Mouse (Mus musculus) embryonic facial prominence, embryonic 14.5 days (tissue): ENCODE data around the gene AI854703. TPM values are rescaled to one million over a fixed set of nuclear protein-coding genes. Genes with fewer than 3 reads are reported as not detected.

Experiments
- ATAC-seq: fragments of 200-750 bp; cut with Nextera tagmentation; 2 replicates; pipeline ENCODE4 v1.8.0; 2017; ENCODE audit warnings: low read depth, moderate number of reproducible peaks, moderate TSS enrichment
- DNase-seq: peaks from one replicate; pipeline ENCODE4 v3.0.0-alpha.2; 2015; ENCODE audit warnings: low spot score
- H3K27ac ChIP-seq: fragments of 300-500 bp; sonication (generic); replicated peaks from 2 replicates; pipeline ENCODE4 v1.5.1; 2014; ENCODE audit warnings: low read depth, mild to moderate bottlenecking, low read length, moderate library complexity
- H3K27me3 ChIP-seq: fragments of 300-500 bp; sonication (generic); replicated peaks from 2 replicates; pipeline ENCODE4 v1.6.1; 2014; ENCODE audit warnings: low read length; ENCODE audit not compliant: control insufficient read depth, insufficient read depth
- H3K36me3 ChIP-seq: fragments of 300-500 bp; sonication (generic); 2 replicates; pipeline ENCODE4 v1.6.1; 2014; ENCODE audit warnings: low read length, mixed read lengths; ENCODE audit not compliant: control insufficient read depth, insufficient read depth
- H3K4me1 ChIP-seq: fragments of 300-500 bp; sonication (generic); 2 replicates; pipeline ENCODE4 v1.6.1; 2014; ENCODE audit warnings: antibody characterized with exemption, low read length; ENCODE audit not compliant: control insufficient read depth, insufficient read depth
- H3K4me2 ChIP-seq: fragments of 300-500 bp; sonication (generic); 2 replicates; pipeline ENCODE4 v1.6.1; 2014; ENCODE audit warnings: low read depth, mild to moderate bottlenecking, low read length, moderate library complexity, mixed read lengths
- H3K4me3 ChIP-seq: fragments of 300-500 bp; sonication (generic); 2 replicates; pipeline ENCODE4 v1.5.1; 2014; ENCODE audit warnings: low read depth, mild to moderate bottlenecking, low read length
- H3K9ac ChIP-seq: fragments of 300-500 bp; sonication (generic); 2 replicates; pipeline ENCODE4 v1.6.1; 2014; ENCODE audit warnings: low read depth, mild to moderate bottlenecking, low read length, moderate library complexity, mixed read lengths
- H3K9me3 ChIP-seq: fragments of 300-500 bp; sonication (generic); 2 replicates; pipeline ENCODE4 v1.6.1; 2016; ENCODE audit warnings: low read length; ENCODE audit not compliant: control insufficient read depth
- WGBS: fragments of 180-500 bp; shearing (Covaris S2); extraction: QIAGEN DNeasy Blood & Tissue Kit; methylation state at CpG from one replicate; pipeline ENCODE4 v1.1.7; 2014; 5-methylcytosine and 5-hydroxymethylcytosine counted together
- polyA plus RNA-seq: library from polyadenylated mRNA; unstranded; fragments of >200 nt; fragmentation: Nextera tagmentation; extraction: Ambion mirVana; gene quantifications from 2 replicates; pipeline ENCODE4 v1.2.1, GENCODE M21; 2014

Gene AI854703
- polyA plus RNA-seq, 1 experiment from 2014 or later = 0.90 TPM

DNA sequence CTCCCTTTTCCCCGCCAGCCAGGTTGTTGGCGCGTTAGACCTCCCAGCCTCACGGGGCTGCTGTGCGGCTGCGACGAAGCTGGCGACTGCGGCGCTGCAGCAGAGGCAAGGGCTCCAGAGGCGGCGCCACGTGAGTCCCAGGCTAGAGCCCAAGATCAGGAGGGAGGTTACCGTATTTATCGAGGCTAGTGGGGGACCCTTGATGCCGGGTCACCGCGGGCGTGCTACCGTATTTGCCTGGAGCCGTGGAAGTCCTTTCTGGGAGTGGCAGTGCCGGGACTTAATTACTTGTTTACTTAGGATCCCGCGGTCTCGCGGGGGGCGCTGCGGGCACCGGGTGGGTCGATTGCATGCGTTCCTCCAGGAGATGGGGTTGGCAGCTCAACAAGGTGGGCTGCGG lies 420 bp downstream of the AI854703 start:
- Histone ChIP-seq H3K9me3 (no peaks in the 10 kb centered on the region), H3K27me3 (peaks cover 40% of the 10 kb centered on the region), H3K27ac (no peak overlapping the region), H3K36me3 (no peaks in the 10 kb centered on the region), H3K9ac (peak overlapping the region; percentile 62), H3K4me3 (peak overlapping the region; percentile 50), H3K4me1 (peaks cover 8% of the 10 kb centered on the region; the same call in 1 of the 2 replicates), H3K4me2 (peak overlapping the region; percentile 92)
- DNase-seq (peak; percentile 73), ATAC-seq (peak; percentile 55; the same call in 1 of the 2 replicates)
- under 1% methylated on average over 29 of the region's 32 CpGs for WGBS

DNA sequence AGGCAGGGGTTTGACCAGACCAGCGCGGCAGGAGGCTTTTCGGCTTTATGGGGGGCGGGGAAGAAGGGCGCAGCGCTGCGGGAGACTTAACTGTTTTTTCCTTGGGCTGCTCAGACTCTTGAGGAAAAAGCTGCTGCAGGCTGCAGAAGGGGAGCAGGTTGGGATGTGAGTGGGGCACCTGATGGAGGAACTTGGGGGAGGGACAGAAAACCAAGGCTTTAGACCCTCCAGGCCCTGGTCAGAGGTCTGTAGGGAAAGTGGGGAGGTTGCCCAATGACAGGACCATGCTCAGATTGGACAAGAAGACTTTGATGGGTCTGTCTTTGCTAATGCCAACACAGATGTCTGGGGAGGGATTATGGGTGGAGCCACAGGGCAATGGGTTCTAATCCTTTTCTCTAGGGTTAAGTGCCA lies 954 bp downstream of the AI854703 start:
- no peak overlapping the region for H3K27ac ChIP-seq
- WGBS = 3% methylated on average over 7 of the region's 7 CpGs
- no peak for ATAC-seq
- no peak for DNase-seq
- H3K36me3 ChIP-seq = no peaks in the 10 kb centered on the region
- H3K4me1 ChIP-seq = peaks cover 8% of the 10 kb centered on the region; the same call in 1 of the 2 replicates
- H3K4me2 ChIP-seq = peak overlapping the region; percentile 92
- H3K4me3 ChIP-seq = peak overlapping the region; percentile 50
- peak overlapping the region; percentile 62 for H3K9ac ChIP-seq
- H3K27me3 ChIP-seq = peaks cover 40% of the 10 kb centered on the region
- no peaks in the 10 kb centered on the region for H3K9me3 ChIP-seq

DNA sequence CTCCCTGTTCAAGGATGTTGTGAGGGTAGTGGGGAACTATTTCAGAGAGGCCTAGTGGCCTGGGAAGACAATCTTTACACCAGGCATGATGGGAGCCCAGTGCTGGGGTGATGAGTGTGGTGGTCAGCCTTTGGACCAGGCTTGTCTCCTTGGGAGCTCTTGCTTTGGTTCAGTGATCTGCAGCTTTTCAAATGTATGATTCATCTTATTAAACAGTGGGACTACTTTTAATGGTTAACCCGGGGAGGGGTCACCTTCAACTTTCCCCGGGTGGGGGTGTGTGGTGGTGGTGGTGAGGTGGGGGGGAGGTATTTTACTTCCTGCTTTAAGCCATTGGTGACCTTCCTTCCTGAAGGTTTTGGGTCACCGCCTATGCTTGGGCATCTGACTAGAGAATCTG lies 1.8 kb downstream of the AI854703 start:
- Histone ChIP-seq H3K36me3 (no peaks in the 10 kb centered on the region), H3K27me3 (peaks cover 40% of the 10 kb centered on the region), H3K4me3 (no peak overlapping the region), H3K4me2 (no peak overlapping the region), H3K27ac (no peak overlapping the region), H3K9ac (no peak overlapping the region), H3K4me1 (peaks cover 8% of the 10 kb centered on the region; the same call in 1 of the 2 replicates), H3K9me3 (no peaks in the 10 kb centered on the region)
- DNase-seq (no peak), ATAC-seq (no peak)
- 73% methylated on average over 3 of the region's 3 CpGs for WGBS

DNA sequence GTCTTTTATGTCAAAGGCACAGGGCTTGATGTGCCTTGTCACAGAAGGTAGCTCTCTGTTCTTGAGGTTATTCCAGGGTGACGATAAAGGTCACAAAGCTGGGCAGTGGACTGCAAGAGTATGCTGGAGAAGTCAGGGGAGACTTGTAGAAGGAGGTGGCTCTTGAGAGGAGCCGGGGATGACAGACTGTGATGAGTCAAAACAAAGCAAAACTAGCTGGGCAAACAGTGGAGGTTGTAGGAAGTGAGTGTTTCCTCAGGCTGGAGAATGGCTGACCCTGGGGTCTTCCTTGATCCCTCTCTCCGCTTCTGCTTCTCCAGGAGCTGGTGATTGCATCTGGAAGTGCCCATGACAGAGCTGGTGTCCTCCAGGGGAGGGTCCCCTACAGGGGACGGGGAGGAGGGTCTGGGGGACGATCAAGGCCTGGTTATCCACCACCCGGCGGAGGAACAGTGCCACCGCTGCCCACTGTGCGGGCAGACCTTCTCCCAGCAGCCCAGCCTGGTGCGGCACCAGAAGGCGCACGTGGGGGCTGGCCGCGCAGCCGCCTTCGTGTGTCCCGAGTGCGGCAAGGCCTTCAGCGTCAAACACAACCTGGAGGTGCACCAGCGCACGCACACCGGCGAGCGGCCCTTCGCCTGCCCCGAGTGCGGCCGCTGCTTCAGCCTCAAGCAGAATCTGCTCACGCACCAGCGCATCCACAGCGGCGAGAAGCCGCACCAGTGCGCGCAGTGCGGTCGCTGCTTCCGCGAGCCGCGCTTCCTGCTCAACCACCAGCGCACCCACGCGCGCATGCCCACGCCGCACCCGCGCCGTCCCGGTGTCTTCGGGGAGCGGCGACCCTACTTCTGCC lies 2.5 kb downstream of the AI854703 start:
- Histone ChIP-seq H3K36me3 (no peaks in the 10 kb centered on the region), H3K4me2 (peak overlapping the region; percentile 85), H3K27ac (no peak overlapping the region), H3K9ac (peak overlapping the region; percentile 56), H3K9me3 (no peaks in the 10 kb centered on the region), H3K4me1 (peaks cover 8% of the 10 kb centered on the region; the same call in 1 of the 2 replicates), H3K27me3 (peaks cover 40% of the 10 kb centered on the region), H3K4me3 (peak overlapping the region; percentile 45)
- ATAC-seq (peak; percentile 45; the same call in 1 of the 2 replicates), DNase-seq (peak; percentile 22)
- WGBS = 15% methylated on average over 18 of the region's 54 CpGs

DNA sequence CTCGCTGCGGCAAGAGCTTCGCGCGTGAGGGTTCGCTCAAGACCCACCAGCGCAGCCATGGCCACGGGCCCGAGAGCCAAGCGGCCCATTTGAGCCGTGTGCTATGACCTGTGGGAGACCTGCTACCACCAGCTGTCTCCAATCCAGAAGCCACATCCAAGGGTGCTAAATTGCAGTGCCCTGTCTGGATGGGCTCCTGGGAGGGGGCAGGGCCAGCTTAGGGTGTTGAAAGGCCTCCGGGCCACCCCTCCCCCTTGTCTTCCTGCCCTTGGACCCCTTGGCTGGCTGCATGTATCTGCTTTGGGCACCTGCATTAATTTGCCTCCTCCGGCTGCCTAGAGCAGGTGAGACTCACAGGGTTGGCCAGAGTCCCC lies 3.1 kb downstream of the AI854703 start:
- Histone ChIP-seq H3K4me2 (peak overlapping the region; percentile 85), H3K27me3 (peaks cover 40% of the 10 kb centered on the region), H3K36me3 (no peaks in the 10 kb centered on the region), H3K27ac (no peak overlapping the region), H3K4me3 (peak overlapping the region; percentile 45), H3K9me3 (no peaks in the 10 kb centered on the region), H3K9ac (peak overlapping the region; percentile 56), H3K4me1 (peaks cover 8% of the 10 kb centered on the region; the same call in 1 of the 2 replicates)
- ATAC-seq = peak; percentile 44; the same call in 1 of the 2 replicates
- DNase-seq = no peak
- WGBS = 9% methylated on average over 8 of the region's 13 CpGs

DNA sequence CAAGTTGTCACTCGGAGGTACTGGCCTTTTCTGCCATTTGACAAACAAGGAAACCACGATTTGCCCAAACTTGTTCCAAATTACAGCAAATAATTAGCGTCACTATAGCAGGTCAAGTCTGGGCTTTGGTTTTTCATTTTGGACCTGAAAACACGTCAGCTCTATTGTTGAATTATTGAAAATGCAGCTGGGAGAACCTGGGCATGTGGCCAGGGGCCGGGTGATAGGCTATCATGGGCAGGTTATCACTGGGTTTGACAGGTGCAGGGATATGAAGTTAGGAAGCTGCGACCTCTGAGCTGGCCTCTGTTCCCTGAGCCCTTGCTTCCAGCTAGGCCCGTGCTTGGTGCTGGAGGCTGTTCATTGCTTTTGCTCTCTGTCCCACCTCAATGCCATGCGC lies 4.3 kb downstream of the AI854703 start:
- WGBS = 79% methylated on average over 8 of the region's 8 CpGs
- Histone ChIP-seq H3K4me2 (no peak overlapping the region), H3K4me1 (peaks cover 8% of the 10 kb centered on the region; the same call in 1 of the 2 replicates), H3K27me3 (peaks cover 40% of the 10 kb centered on the region), H3K9me3 (no peaks in the 10 kb centered on the region), H3K27ac (no peak overlapping the region), H3K9ac (no peak overlapping the region), H3K36me3 (no peaks in the 10 kb centered on the region), H3K4me3 (no peak overlapping the region)
- DNase-seq = no peak
- ATAC-seq = no peak

DNA sequence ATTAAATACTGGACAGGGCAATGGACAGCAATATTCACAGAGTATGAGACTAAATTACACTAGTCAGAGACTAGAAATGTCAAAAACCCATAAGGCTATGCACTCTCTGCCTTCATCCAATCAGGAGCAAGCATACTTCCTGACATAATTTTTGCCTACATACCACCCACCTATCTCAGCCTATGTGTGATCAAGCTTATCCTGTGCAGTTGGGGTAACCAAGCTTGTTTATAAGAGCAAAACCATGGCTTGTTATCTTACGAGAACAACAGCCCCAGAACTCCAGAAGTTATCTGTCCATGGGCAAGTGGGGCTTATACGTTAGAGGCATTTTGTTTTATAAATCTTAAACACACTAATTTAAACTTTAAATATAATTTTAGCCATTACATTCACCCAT lies 8.5 kb downstream of the AI854703 start:
- H3K4me2 ChIP-seq = no peak overlapping the region
- ATAC-seq (no peak), DNase-seq (no peak)
- H3K27ac ChIP-seq = no peak overlapping the region
- H3K9ac ChIP-seq = no peak overlapping the region
- no peaks in the 10 kb centered on the region for H3K36me3 ChIP-seq
- H3K9me3 ChIP-seq = no peaks in the 10 kb centered on the region
- WGBS = 78% methylated on average over 2 of the region's 2 CpGs
- no peaks in the 10 kb centered on the region for H3K4me1 ChIP-seq
- 0 out of 2 replicates have a peak, but pooled peaks cover 2% of the 10 kb centered on the region for H3K27me3 ChIP-seq
- no peak overlapping the region for H3K4me3 ChIP-seq

DNA sequence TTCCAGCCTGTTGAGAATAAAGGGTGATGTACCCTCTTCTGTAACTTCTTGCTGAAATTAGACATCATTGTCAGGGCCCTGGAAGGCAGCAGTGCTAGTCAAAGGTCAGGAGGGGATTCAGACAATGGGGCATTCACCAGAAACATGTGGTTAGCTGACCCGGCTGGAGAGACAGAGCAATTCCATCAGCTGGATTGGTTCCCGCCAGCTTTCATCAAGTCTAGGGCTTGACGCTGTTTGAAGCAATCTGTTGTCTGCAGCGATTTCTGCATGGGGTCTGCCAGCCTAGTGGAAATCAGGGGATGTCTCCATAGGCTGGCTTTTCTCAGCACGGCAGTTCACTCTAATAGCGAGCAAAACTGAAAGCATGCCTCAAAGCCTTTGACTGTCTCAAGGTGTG lies 10.0 kb downstream of the AI854703 start:
- no peak overlapping the region for H3K27ac ChIP-seq
- no peak overlapping the region for H3K9ac ChIP-seq
- no peak overlapping the region for H3K4me2 ChIP-seq
- H3K27me3 ChIP-seq = no peaks in the 10 kb centered on the region
- H3K4me1 ChIP-seq = no peaks in the 10 kb centered on the region
- DNase-seq (peak; percentile 9), ATAC-seq (no peak)
- no peaks in the 10 kb centered on the region for H3K9me3 ChIP-seq
- no peak overlapping the region for H3K4me3 ChIP-seq
- WGBS = 40% methylated on average over 6 of the region's 6 CpGs
- no peaks in the 10 kb centered on the region for H3K36me3 ChIP-seq
